Mouse (Mus musculus) lung, adult 2 months (tissue): ENCODE measurements around the gene Psmc2. TPM values are rescaled to one million over a fixed set of nuclear protein-coding genes. Genes with fewer than 3 reads are reported as not detected.

ENCODE experiments used
- DNase-seq: peaks from one replicate; pipeline ENCODE4 v3.0.0; 2022
- H3K4me1 ChIP-seq: fragments of 200-500 bp; 2 replicates; pipeline ENCODE4 v1.6.1; 2011; ENCODE audit warnings: low read length; ENCODE audit not compliant: control insufficient read depth, insufficient read depth
- H3K4me3 ChIP-seq: fragments of 200-500 bp; replicated peaks from 2 replicates; pipeline ENCODE3; 2011; ENCODE audit warnings: low read depth, mild to moderate bottlenecking, control low read depth, low read length; ENCODE audit errors: extremely low read depth
- CTCF ChIP-seq: fragments of 200-500 bp; IDR thresholded peaks from 2 replicates; pipeline ENCODE4 v1.5.1; 2011; ENCODE audit warnings: mild to moderate bottlenecking, low read length, control low read depth; ENCODE audit not compliant: insufficient read depth
- POLR2A ChIP-seq: fragments of 200-500 bp; IDR thresholded peaks from 2 replicates; pipeline ENCODE4 v1.6.1; 2011; ENCODE audit warnings: low read depth, mild to moderate bottlenecking, control low read depth, low read length, borderline replicate concordance; ENCODE audit errors: extremely low read depth
- WGBS: fragments of 180-500 bp; shearing (Covaris S2); methylation state at CpG from one replicate; pipeline ENCODE4 v1.1.7; 2018; 5-methylcytosine and 5-hydroxymethylcytosine counted together
- polyA plus RNA-seq: library from polyadenylated mRNA; depleted of rRNA; stranded (reverse); fragments of >200 nt; gene quantifications from 2 replicates; pipeline ENCODE4 v1.2.3, GENCODE M21; 2012; rRNA removed

Gene Psmc2
- polyA plus RNA-seq, 1 experiment = 28.4 TPM

- Histone ChIP-seq H3K4me3 (no peak overlapping the region), H3K4me1 (no peaks in the 10 kb centered on the region)
- WGBS = 68% methylated on average over 20 of the region's 20 CpGs
- TF ChIP-seq POLR2A = no peak
- TF ChIP-seq CTCF = no peak
- no peak for DNase-seq
These were observed 61.7 kb downstream of the Psmc2 start for GRCm38 (mm10) chr5:21846616-21847290.

- DNase-seq = no peak
- 62% methylated on average over 6 of the region's 6 CpGs for WGBS
- TF ChIP-seq CTCF (no peak), POLR2A (no peak)
These were observed 62.4 kb downstream of the Psmc2 start for GRCm38 (mm10) chr5:21847438-21847837.

GRCm38 (mm10) chr5:21851679-21852340 lies 66.7 kb downstream of the Psmc2 start:
- Histone ChIP-seq H3K4me3 (no peak overlapping the region), H3K4me1 (no peaks in the 10 kb centered on the region)
- 28% methylated on average over 10 of the region's 10 CpGs for WGBS
- no peak for DNase-seq
- TF ChIP-seq POLR2A = no peak

More at GRCm38 (mm10) chr5:21847438-21847837, 62.4 kb downstream of the Psmc2 start:
- H3K4me3 ChIP-seq = no peak overlapping the region
- H3K4me1 ChIP-seq = no peaks in the 10 kb centered on the region

Other genes with a start within 250 kb of the Psmc2 start
- gene Lrrc17, start 241.7 kb upstream of the Psmc2 start, polyA plus RNA-seq = 3.7 and 4.6 TPM in 2 replicates
- gene Fbxl13, start 139.6 kb upstream of the Psmc2 start, polyA plus RNA-seq = 1.3 and 1.8 TPM in 2 replicates
- gene Armc10, start 139.5 kb upstream of the Psmc2 start, polyA plus RNA-seq = 34.3 and 59.7 TPM in 2 replicates
- 3.2 and 3.6 TPM in 2 replicates for gene Napepld, start 83.9 kb upstream of the Psmc2 start, polyA plus RNA-seq
- gene Pmpcb, start 48.1 kb upstream of the Psmc2 start, polyA plus RNA-seq = 16.7 and 25.4 TPM in 2 replicates
- 5.9 and 8.5 TPM in 2 replicates for gene Dnajc2, start within 50 bp of the Psmc2 start, polyA plus RNA-seq
- not detected in 2 replicates for gene Slc26a5, start 80.3 kb downstream of the Psmc2 start, polyA plus RNA-seq